Mouse (Mus musculus): Measurements from ENCODE around the gene Sypl. TPM values are rescaled to one million over a fixed set of nuclear protein-coding genes. Genes with fewer than 3 reads are reported as not detected.
"Not testable (repeated sequence)": the region's sequence is repeated elsewhere in the genome, so short reads cannot be mapped to it uniquely, and the experiment has no call there.

Sypl gene
- polyA plus RNA-seq, 1 experiment from 2014 or later = 39.8 TPM

GRCm38 (mm10) chr12:32986284-32986683, 32.6 kb downstream of the Sypl start:
- no peaks in the 10 kb centered on the region for H3K9me3 ChIP-seq
- H3K27me3 ChIP-seq = no peaks in the 10 kb centered on the region
- H3K4me2 ChIP-seq (replicated peaks) = no peak overlapping the region
- no peak overlapping the region for H3K4me3 ChIP-seq
- H3K4me1 ChIP-seq = peaks cover 6% of the 10 kb centered on the region; the same call in 1 of the 2 replicates
- 50% methylated on average over 1 of the region's 1 CpGs for WGBS
- H3K36me3 ChIP-seq = no peaks in the 10 kb centered on the region
- H3K27ac ChIP-seq (replicated peaks) = no peak overlapping the region
- ATAC-seq (replicated peaks) = no peak
- H3K9ac ChIP-seq (replicated peaks) = no peak overlapping the region

DNA sequence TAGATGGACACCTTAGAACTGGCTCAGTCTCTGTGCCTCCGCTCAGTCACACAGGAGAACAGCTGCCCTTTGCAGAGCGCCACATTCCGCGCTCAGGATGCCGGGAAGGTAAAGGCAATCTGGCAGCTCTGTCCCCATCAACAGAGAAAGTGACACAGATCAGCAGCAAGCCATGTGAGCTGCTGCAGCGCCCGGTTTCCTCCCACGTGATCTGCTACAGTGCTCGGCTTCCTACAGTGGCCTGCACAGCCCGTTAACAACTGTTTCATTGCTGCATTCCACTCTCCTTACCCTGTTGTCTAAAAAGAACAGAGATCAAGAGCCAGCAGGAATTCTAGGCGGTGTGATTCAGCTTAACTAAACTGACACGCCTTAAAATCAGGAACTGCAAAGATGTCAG, 36.0 kb downstream of the Sypl start:
- H3K9me3 ChIP-seq = no peaks in the 10 kb centered on the region
- H3K4me3 ChIP-seq = no peak overlapping the region
- no peaks in the 10 kb centered on the region for H3K36me3 ChIP-seq
- peak; percentile 35; the same call in 1 of the 2 replicates for ATAC-seq (replicated peaks)
- H3K9ac ChIP-seq (replicated peaks) = no peak overlapping the region
- H3K27me3 ChIP-seq = no peaks in the 10 kb centered on the region
- H3K27ac ChIP-seq (replicated peaks) = no peak overlapping the region
- H3K4me2 ChIP-seq (replicated peaks) = no peak overlapping the region
- no peaks in the 10 kb centered on the region for H3K4me1 ChIP-seq
- WGBS = 69% methylated on average over 12 of the region's 12 CpGs

DNA sequence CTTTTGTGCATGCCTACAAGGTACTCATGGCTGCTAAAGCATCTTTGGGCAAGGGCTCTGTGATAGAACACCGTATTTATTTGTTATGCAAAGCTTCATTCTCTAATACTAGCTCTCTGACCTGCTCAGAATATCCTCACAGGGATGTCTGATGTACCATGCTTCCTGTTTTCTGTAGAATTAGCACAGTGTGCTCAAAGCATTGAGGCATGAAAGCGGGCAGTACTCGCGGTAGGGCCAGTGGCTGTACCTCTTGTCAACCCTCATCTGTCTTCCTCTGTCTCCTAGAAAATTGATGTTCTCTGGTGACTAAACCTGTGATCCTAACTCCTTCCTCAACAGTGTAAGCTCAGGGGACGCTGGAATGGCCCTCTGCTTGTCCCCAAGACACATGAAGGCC, 40.4 kb downstream of the Sypl start:
- no peak overlapping the region for H3K9ac ChIP-seq (replicated peaks)
- no peaks in the 10 kb centered on the region for H3K9me3 ChIP-seq
- no peak overlapping the region for H3K4me2 ChIP-seq (replicated peaks)
- H3K36me3 ChIP-seq = no peaks in the 10 kb centered on the region
- ATAC-seq (replicated peaks) = no peak
- 87% methylated on average over 5 of the region's 5 CpGs for WGBS
- H3K27me3 ChIP-seq = no peaks in the 10 kb centered on the region
- no peaks in the 10 kb centered on the region for H3K4me1 ChIP-seq
- no peak overlapping the region for H3K27ac ChIP-seq (replicated peaks)
- H3K4me3 ChIP-seq = no peak overlapping the region

DNA sequence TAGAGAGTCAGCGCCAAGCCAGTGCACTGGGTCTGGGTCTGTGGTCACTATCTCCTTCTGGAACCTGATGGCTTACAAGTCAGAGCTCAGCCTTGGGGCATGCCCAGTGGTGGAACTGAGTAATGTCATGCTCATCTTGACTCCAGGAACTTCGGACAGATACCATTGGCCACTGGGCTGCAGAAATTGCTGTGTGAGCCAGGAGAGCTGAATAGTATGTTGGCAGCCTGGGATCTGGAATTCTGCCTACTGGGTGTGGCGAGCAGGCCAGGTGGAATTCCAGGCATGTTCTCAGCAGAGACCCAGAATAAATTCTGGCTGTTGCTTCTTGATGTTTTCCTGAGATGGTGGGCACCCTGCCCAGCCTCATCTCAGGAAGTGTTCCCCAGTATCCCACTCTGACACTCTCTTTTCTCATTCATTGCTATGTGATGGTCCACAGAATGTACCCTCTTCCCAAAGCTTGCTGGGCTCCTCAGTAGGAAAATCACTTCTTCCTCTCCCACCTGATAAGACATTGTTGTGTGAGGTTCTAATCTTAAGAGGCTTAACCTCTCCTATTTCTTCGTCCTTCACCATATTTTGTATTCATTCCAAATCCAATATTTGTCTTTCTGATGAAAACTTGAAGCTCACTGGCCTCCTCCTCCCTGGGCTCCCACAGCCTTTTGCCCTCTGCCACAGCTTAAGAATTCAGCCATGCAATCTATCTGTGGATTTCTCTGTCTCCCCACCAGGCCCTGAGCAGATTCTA, 41.6 kb downstream of the Sypl start:
- WGBS = 75% methylated on average over 4 of the region's 4 CpGs
- no peak overlapping the region for H3K4me2 ChIP-seq (replicated peaks)
- ATAC-seq (replicated peaks) = no peak

GRCm38 (mm10) chr12:32998766-32999165, 45.1 kb downstream of the Sypl start:
- no peaks in the 10 kb centered on the region for H3K9me3 ChIP-seq
- no peaks in the 10 kb centered on the region for H3K36me3 ChIP-seq
- no peak overlapping the region for H3K4me2 ChIP-seq (replicated peaks)
- H3K4me1 ChIP-seq = no peaks in the 10 kb centered on the region
- no peak overlapping the region for H3K4me3 ChIP-seq
- ATAC-seq (replicated peaks) = no peak
- 83% methylated on average over 5 of the region's 5 CpGs for WGBS
- H3K27ac ChIP-seq (replicated peaks) = no peak overlapping the region
- no peaks in the 10 kb centered on the region for H3K27me3 ChIP-seq
- no peak overlapping the region for H3K9ac ChIP-seq (replicated peaks)

More for the DNA sequence above, 41.6 kb downstream of the Sypl start:
- H3K4me1 ChIP-seq = no peaks in the 10 kb centered on the region
- H3K36me3 ChIP-seq = no peaks in the 10 kb centered on the region
- no peak overlapping the region for H3K4me3 ChIP-seq
- H3K9ac ChIP-seq (replicated peaks) = no peak overlapping the region
- H3K27ac ChIP-seq (replicated peaks) = no peak overlapping the region
- no peaks in the 10 kb centered on the region for H3K9me3 ChIP-seq
- no peaks in the 10 kb centered on the region for H3K27me3 ChIP-seq

DNA sequence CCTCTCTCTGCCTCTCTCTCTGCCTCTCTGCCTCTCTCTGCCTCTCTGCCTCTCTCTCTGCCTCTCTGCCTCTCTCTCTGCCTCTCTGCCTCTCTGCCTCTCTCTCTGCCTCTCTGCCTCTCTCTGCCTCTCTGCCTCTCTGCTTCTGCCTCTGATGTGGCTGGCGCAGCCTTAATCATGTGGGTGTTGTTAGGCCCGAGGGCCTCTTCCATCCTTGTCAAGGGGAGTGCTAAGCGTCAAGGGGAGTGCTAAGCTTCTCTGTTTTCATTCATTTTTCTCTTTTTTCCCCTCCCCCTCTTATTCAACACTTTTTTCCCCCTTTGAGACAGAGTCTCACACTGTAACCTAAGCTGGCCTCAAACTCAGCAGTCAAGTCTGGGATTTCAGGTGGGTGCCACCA, 46.1 kb downstream of the Sypl start:
- WGBS = 36% methylated on average over 3 of the region's 3 CpGs
- H3K4me2 ChIP-seq (replicated peaks); H3K36me3 ChIP-seq; H3K27me3 ChIP-seq; H3K4me3 ChIP-seq; H3K9me3 ChIP-seq; ATAC-seq (replicated peaks); H3K4me1 ChIP-seq; H3K9ac ChIP-seq (replicated peaks); H3K27ac ChIP-seq (replicated peaks): not testable (repeated sequence)

GRCm38 (mm10) chr12:33000402-33000801, 46.7 kb downstream of the Sypl start:
- Histone ChIP-seq H3K4me3 (no peak overlapping the region), H3K27me3 (no peaks in the 10 kb centered on the region), H3K9me3 (no peaks in the 10 kb centered on the region), H3K36me3 (no peaks in the 10 kb centered on the region), H3K4me2 (replicated peaks) (no peak overlapping the region), H3K27ac (replicated peaks) (no peak overlapping the region), H3K9ac (replicated peaks) (no peak overlapping the region), H3K4me1 (no peaks in the 10 kb centered on the region)
- WGBS = 58% methylated on average over 4 of the region's 4 CpGs
- ATAC-seq (replicated peaks) = 0 out of 2 replicates have a peak, but pooled peaks have one; percentile 36

- no peak overlapping the region for H3K9ac ChIP-seq (replicated peaks)
- 69% methylated on average over 8 of the region's 8 CpGs for WGBS
- H3K4me3 ChIP-seq = no peak overlapping the region
- no peaks in the 10 kb centered on the region for H3K36me3 ChIP-seq
- H3K4me1 ChIP-seq = no peaks in the 10 kb centered on the region
- no peak overlapping the region for H3K27ac ChIP-seq (replicated peaks)
- 0 out of 2 replicates have a peak, but pooled peaks have one; percentile 9 for ATAC-seq (replicated peaks)
- no peaks in the 10 kb centered on the region for H3K9me3 ChIP-seq
- no peaks in the 10 kb centered on the region for H3K27me3 ChIP-seq
- no peak overlapping the region for H3K4me2 ChIP-seq (replicated peaks)
Measured at GRCm38 (mm10) chr12:33003339-33003965, 49.8 kb downstream of the Sypl start.

DNA sequence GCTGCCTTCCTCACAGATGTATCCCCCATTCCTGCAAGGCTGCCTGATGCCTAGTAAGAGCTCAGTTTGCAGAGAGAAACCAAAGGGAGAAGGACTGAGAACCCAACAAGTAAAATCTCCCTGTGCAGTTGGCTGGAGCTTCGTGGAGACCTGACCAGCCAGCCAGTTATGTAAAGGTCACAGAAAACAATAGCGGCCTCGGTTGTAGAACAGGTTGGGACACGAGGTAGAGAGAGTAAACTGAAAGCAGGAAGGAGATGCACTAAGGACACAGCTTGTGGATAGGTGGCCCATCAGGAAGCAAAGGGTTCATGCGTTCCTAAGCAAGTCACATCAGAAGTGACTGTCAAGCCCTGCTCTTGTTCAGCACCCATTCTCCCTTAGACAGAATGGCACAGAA, 52.2 kb downstream of the Sypl start:
- Histone ChIP-seq H3K9ac (replicated peaks) (no peak overlapping the region), H3K27me3 (no peaks in the 10 kb centered on the region), H3K9me3 (no peaks in the 10 kb centered on the region), H3K4me1 (no peaks in the 10 kb centered on the region), H3K36me3 (no peaks in the 10 kb centered on the region), H3K4me2 (replicated peaks) (no peak overlapping the region), H3K27ac (replicated peaks) (no peak overlapping the region), H3K4me3 (no peak overlapping the region)
- 86% methylated on average over 5 of the region's 5 CpGs for WGBS
- ATAC-seq (replicated peaks) = no peak

DNA sequence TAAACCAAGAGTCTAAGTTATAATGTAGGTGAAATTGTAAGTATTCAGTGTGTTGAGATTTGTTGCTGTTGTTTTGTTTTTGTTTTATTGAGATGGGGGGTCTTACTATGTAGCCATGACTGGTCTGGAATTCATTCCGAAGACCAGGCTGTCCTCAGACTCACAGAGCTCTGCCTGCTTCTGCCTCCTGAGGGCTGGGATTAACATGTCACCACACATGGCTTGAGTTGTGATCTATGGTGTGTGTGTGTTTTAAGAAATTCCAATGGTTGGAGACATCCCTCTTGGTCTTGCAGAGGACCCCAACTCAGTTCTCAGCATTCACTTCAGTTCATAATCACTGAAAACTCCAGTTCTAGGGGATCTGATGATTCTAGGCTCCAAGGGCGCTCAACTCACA, 53.5 kb downstream of the Sypl start:
- no peaks in the 10 kb centered on the region for H3K27me3 ChIP-seq
- no peak overlapping the region for H3K4me3 ChIP-seq
- H3K4me1 ChIP-seq = no peaks in the 10 kb centered on the region
- H3K9me3 ChIP-seq = no peaks in the 10 kb centered on the region
- H3K9ac ChIP-seq (replicated peaks) = no peak overlapping the region
- no peak for ATAC-seq (replicated peaks)
- WGBS = 90% methylated on average over 2 of the region's 2 CpGs
- H3K27ac ChIP-seq (replicated peaks) = no peak overlapping the region
- H3K36me3 ChIP-seq = no peaks in the 10 kb centered on the region
- H3K4me2 ChIP-seq (replicated peaks) = no peak overlapping the region

DNA sequence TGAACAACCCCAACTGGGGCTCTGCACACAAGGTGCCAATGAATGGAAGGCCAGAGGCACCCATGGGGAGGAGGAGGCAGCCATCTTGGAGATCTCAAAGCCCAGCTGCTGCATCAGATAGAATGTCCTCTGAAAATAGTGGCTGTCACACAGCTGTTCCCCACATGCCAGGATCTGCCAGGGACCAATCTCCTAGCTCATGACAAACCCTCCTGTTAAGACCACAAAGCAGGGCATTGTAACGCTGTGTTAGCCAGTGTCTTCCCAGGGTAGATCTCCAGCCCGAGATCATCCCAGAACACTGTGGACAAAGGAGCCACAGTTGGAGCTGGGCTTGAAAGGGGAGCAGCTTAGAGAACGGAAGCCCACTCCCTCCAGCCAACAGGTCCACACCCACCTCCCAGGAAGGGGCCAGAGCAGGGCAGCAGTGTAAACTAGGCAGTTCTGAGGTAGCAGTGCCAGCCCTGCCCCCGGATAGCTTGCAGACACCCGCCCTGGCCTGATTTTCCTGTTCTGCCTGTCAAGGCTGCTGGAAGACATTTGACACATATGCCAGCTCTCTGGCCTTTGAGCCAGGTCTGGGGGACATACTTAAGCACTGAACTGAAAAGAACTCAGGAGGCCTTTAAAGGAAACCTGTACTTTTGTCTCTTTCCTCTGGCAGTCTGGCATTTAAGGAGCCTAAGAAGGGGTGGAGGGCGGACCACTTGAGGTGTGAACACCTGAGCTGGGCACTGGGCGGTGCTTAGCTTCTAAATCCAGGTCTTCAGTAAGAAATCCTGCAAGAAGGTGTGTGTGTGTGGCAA, 54.8 kb downstream of the Sypl start:
- H3K9me3 ChIP-seq = no peaks in the 10 kb centered on the region
- H3K4me3 ChIP-seq = no peak overlapping the region
- no peaks in the 10 kb centered on the region for H3K4me1 ChIP-seq
- ATAC-seq (replicated peaks) = no peak
- no peaks in the 10 kb centered on the region for H3K27me3 ChIP-seq
- H3K27ac ChIP-seq (replicated peaks) = no peak overlapping the region
- no peak overlapping the region for H3K4me2 ChIP-seq (replicated peaks)
- WGBS = 53% methylated on average over 7 of the region's 7 CpGs
- no peaks in the 10 kb centered on the region for H3K36me3 ChIP-seq
- H3K9ac ChIP-seq (replicated peaks) = no peak overlapping the region
